Mouse (Mus musculus) embryonic facial prominence, embryonic 14.5 days (tissue): ENCODE measurements around the gene Gla. TPM values are rescaled to one million over a fixed set of nuclear protein-coding genes. Genes with fewer than 3 reads are reported as not detected.

Experiments used
- ATAC-seq: fragments of 200-750 bp; cut with Nextera tagmentation; 2 replicates; pipeline ENCODE4 v1.8.0; 2017; ENCODE audit warnings: low read depth, moderate number of reproducible peaks, moderate TSS enrichment
- DNase-seq: peaks from one replicate; pipeline ENCODE4 v3.0.0-alpha.2; 2015; ENCODE audit warnings: low spot score
- H3K27ac ChIP-seq: fragments of 300-500 bp; sonication (generic); replicated peaks from 2 replicates; pipeline ENCODE4 v1.5.1; 2014; ENCODE audit warnings: low read depth, mild to moderate bottlenecking, low read length, moderate library complexity
- H3K27me3 ChIP-seq: fragments of 300-500 bp; sonication (generic); replicated peaks from 2 replicates; pipeline ENCODE4 v1.6.1; 2014; ENCODE audit warnings: low read length; ENCODE audit not compliant: control insufficient read depth, insufficient read depth
- H3K36me3 ChIP-seq: fragments of 300-500 bp; sonication (generic); 2 replicates; pipeline ENCODE4 v1.6.1; 2014; ENCODE audit warnings: low read length, mixed read lengths; ENCODE audit not compliant: control insufficient read depth, insufficient read depth
- H3K4me1 ChIP-seq: fragments of 300-500 bp; sonication (generic); 2 replicates; pipeline ENCODE4 v1.6.1; 2014; ENCODE audit warnings: antibody characterized with exemption, low read length; ENCODE audit not compliant: control insufficient read depth, insufficient read depth
- H3K4me2 ChIP-seq: fragments of 300-500 bp; sonication (generic); 2 replicates; pipeline ENCODE4 v1.6.1; 2014; ENCODE audit warnings: low read depth, mild to moderate bottlenecking, low read length, moderate library complexity, mixed read lengths
- H3K4me3 ChIP-seq: fragments of 300-500 bp; sonication (generic); 2 replicates; pipeline ENCODE4 v1.5.1; 2014; ENCODE audit warnings: low read depth, mild to moderate bottlenecking, low read length
- H3K9ac ChIP-seq: fragments of 300-500 bp; sonication (generic); 2 replicates; pipeline ENCODE4 v1.6.1; 2014; ENCODE audit warnings: low read depth, mild to moderate bottlenecking, low read length, moderate library complexity, mixed read lengths
- H3K9me3 ChIP-seq: fragments of 300-500 bp; sonication (generic); 2 replicates; pipeline ENCODE4 v1.6.1; 2016; ENCODE audit warnings: low read length; ENCODE audit not compliant: control insufficient read depth
- WGBS: fragments of 180-500 bp; shearing (Covaris S2); extraction: QIAGEN DNeasy Blood & Tissue Kit; methylation state at CpG from one replicate; pipeline ENCODE4 v1.1.7; 2014; 5-methylcytosine and 5-hydroxymethylcytosine counted together
- polyA plus RNA-seq: library from polyadenylated mRNA; unstranded; fragments of >200 nt; fragmentation: Nextera tagmentation; extraction: Ambion mirVana; gene quantifications from 2 replicates; pipeline ENCODE4 v1.2.1, GENCODE M21; 2014

Gene Gla
- polyA plus RNA-seq, result 3.9 and 4.9 TPM in 2 replicates

GRCm38 (mm10) chrX:134600659-134601379 lies at the start of gene Gla, which contains the start of gene Hnrnph2:
Gla (minus strand) TSS chrX:134601125.
Hnrnph2 (plus strand) TSS chrX:134601179.
- 0 out of 2 replicates have a peak, but pooled peaks cover 4% of the 10 kb centered on the region for H3K4me1 ChIP-seq
- DNase-seq, result peak; percentile 99
- peak within 1 kb of the TSS; percentile 93 for H3K27ac ChIP-seq
- no peaks in the 10 kb centered on the region for H3K9me3 ChIP-seq
- peak within 1 kb of the TSS; percentile 52 for H3K4me3 ChIP-seq
- WGBS, result 22% methylated on average over 33 of the region's 33 CpGs
- H3K9ac ChIP-seq, result peak within 1 kb of the TSS; percentile 76
- ATAC-seq, result peak; percentile 98
- 0 out of 2 replicates have a peak, but pooled peaks cover 5% of the 10 kb centered on the region for H3K36me3 ChIP-seq
- H3K4me2 ChIP-seq, result peak within 1 kb of the TSS; percentile 63
- H3K27me3 ChIP-seq, result no peaks in the 10 kb centered on the region; the same call in 1 of the 2 replicates

- peak; percentile 75; the same call in 1 of the 2 replicates for ATAC-seq
- DNase-seq, result peak; percentile 94
- Histone ChIP-seq H3K4me2 (no peak overlapping the region), H3K36me3 (no peaks in the 10 kb centered on the region), H3K4me1 (no peaks in the 10 kb centered on the region), H3K4me3 (no peak overlapping the region), H3K9ac (no peak overlapping the region), H3K27me3 (no peaks in the 10 kb centered on the region), H3K27ac (no peak overlapping the region; the same call in 1 of the 2 replicates), H3K9me3 (no peaks in the 10 kb centered on the region)
- 22% methylated on average over 11 of the region's 11 CpGs for WGBS
These were observed 47.2 kb upstream of the Gla start for GRCm38 (mm10) chrX:134648031-134648692.

GRCm38 (mm10) chrX:134647421-134647820 lies 46.5 kb upstream of the Gla start:
- no peaks in the 10 kb centered on the region for H3K27me3 ChIP-seq
- no peaks in the 10 kb centered on the region for H3K4me1 ChIP-seq
- 65% methylated on average over 8 of the region's 8 CpGs for WGBS
- no peaks in the 10 kb centered on the region for H3K36me3 ChIP-seq
- no peak overlapping the region for H3K9ac ChIP-seq
- DNase-seq (no peak), ATAC-seq (no peak)
- H3K4me3 ChIP-seq, result no peak overlapping the region
- H3K9me3 ChIP-seq, result no peaks in the 10 kb centered on the region
- H3K27ac ChIP-seq, result no peak overlapping the region
- no peak overlapping the region for H3K4me2 ChIP-seq

- no peak for DNase-seq
- no peak overlapping the region for H3K9ac ChIP-seq
- no peak overlapping the region for H3K27ac ChIP-seq
- no peak for ATAC-seq
- H3K27me3 ChIP-seq, result no peaks in the 10 kb centered on the region
- no peaks in the 10 kb centered on the region for H3K9me3 ChIP-seq
- H3K36me3 ChIP-seq, result no peaks in the 10 kb centered on the region
- H3K4me2 ChIP-seq, result no peak overlapping the region
- no peak overlapping the region for H3K4me3 ChIP-seq
- no peaks in the 10 kb centered on the region for H3K4me1 ChIP-seq
- WGBS, result 82% methylated on average over 1 of the region's 1 CpGs
These were observed 45.4 kb upstream of the Gla start for GRCm38 (mm10) chrX:134646338-134646737.

GRCm38 (mm10) chrX:134641000-134641760 lies 40.3 kb upstream of the Gla start:
- ATAC-seq (no peak), DNase-seq (no peak)
- Histone ChIP-seq H3K4me1 (no peaks in the 10 kb centered on the region), H3K27ac (no peak overlapping the region), H3K27me3 (no peaks in the 10 kb centered on the region), H3K36me3 (no peaks in the 10 kb centered on the region), H3K9ac (no peak overlapping the region), H3K4me2 (no peak overlapping the region), H3K9me3 (no peaks in the 10 kb centered on the region), H3K4me3 (no peak overlapping the region)
- WGBS, result 65% methylated on average over 10 of the region's 10 CpGs

- Histone ChIP-seq H3K27me3 (no peaks in the 10 kb centered on the region), H3K4me1 (no peaks in the 10 kb centered on the region), H3K9ac (no peak overlapping the region), H3K4me2 (no peak overlapping the region), H3K36me3 (no peaks in the 10 kb centered on the region), H3K27ac (no peak overlapping the region), H3K9me3 (no peaks in the 10 kb centered on the region), H3K4me3 (no peak overlapping the region)
- 54% methylated on average over 3 of the region's 3 CpGs for WGBS
- ATAC-seq (no peak), DNase-seq (peak; percentile 11)
These were observed 34.9 kb upstream of the Gla start for GRCm38 (mm10) chrX:134635860-134636259.

- no peaks in the 10 kb centered on the region for H3K27me3 ChIP-seq
- no peaks in the 10 kb centered on the region for H3K4me1 ChIP-seq
- 53% methylated on average over 3 of the region's 3 CpGs for WGBS
- H3K36me3 ChIP-seq, result no peaks in the 10 kb centered on the region
- H3K4me3 ChIP-seq, result no peak overlapping the region
- ATAC-seq (no peak), DNase-seq (no peak)
- H3K27ac ChIP-seq, result no peak overlapping the region
- no peaks in the 10 kb centered on the region for H3K9me3 ChIP-seq
- no peak overlapping the region for H3K4me2 ChIP-seq
- no peak overlapping the region for H3K9ac ChIP-seq
These were observed 34.2 kb upstream of the Gla start for GRCm38 (mm10) chrX:134635111-134635510.

GRCm38 (mm10) chrX:134632710-134633109 lies 31.8 kb upstream of the Gla start:
- Histone ChIP-seq H3K4me1 (no peaks in the 10 kb centered on the region), H3K4me2 (no peak overlapping the region), H3K4me3 (no peak overlapping the region), H3K36me3 (no peaks in the 10 kb centered on the region), H3K9me3 (no peaks in the 10 kb centered on the region), H3K27ac (no peak overlapping the region), H3K27me3 (no peaks in the 10 kb centered on the region), H3K9ac (no peak overlapping the region)
- ATAC-seq, result no peak
- DNase-seq, result no peak
- 94% methylated on average over 5 of the region's 5 CpGs for WGBS
